Mouse (Mus musculus) lung, adult 2 months (tissue): ENCODE data around the gene Ephb4.

Experiments
- CTCF ChIP-seq: fragments of 200-500 bp; IDR thresholded peaks from 2 replicates; pipeline ENCODE4 v1.5.1; 2011; ENCODE audit warnings: mild to moderate bottlenecking, low read length, control low read depth; ENCODE audit not compliant: insufficient read depth
- POLR2A ChIP-seq: fragments of 200-500 bp; IDR thresholded peaks from 2 replicates; pipeline ENCODE4 v1.6.1; 2011; ENCODE audit warnings: low read depth, mild to moderate bottlenecking, control low read depth, low read length, borderline replicate concordance; ENCODE audit errors: extremely low read depth

DNA sequence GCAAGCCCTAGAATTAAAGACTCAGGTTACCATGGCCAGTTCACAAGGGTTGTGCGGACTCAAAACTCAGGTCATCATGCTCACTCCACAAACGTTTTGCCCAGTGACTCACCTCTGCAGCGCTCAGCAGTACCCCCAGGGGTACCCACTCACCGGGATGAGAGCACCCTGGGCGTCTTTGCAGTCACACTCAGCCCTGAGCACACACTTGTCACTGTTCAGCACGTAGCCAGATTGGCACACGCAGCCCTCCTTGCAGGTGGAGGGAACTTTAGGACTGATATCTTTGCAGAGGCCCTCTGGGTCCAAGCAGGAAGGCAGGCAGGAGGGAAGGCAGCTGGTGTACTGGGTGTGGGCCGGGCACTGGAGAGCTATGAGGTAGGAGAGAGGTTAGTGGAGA is 61.3 kb downstream of the Ephb4 start:
- TF ChIP-seq POLR2A (no peak), CTCF (no peak)
